Mouse (Mus musculus) heart, embryonic 16.5 days (tissue): Measurements from ENCODE around the gene Crocc. TPM values are rescaled to one million over a fixed set of nuclear protein-coding genes. Genes with fewer than 3 reads are reported as not detected.

Experiments used
- ATAC-seq: fragments of 200-750 bp; cut with Nextera tagmentation; replicated peaks from 2 replicates; pipeline ENCODE4 v1.8.0; 2017; ENCODE audit warnings: moderate number of reproducible peaks; ENCODE audit not compliant: insufficient read depth, low FRiP score; ENCODE audit errors: extremely low read depth
- H3K27ac ChIP-seq: fragments of 300-500 bp; sonication (generic); 2 replicates; pipeline ENCODE4 v1.5.1; 2014; ENCODE audit warnings: mild to moderate bottlenecking, low read length, control low read depth, moderate library complexity
- H3K27me3 ChIP-seq: fragments of 300-500 bp; sonication (generic); 2 replicates; pipeline ENCODE4 v1.6.1; 2014; ENCODE audit warnings: low read length, mixed read lengths; ENCODE audit not compliant: control insufficient read depth, insufficient read depth
- H3K36me3 ChIP-seq: fragments of 300-500 bp; sonication (generic); 2 replicates; pipeline ENCODE4 v1.6.1; 2014; ENCODE audit not compliant: control insufficient read depth, insufficient read depth
- H3K4me1 ChIP-seq: fragments of 300-500 bp; sonication (generic); 2 replicates; pipeline ENCODE4 v1.6.1; 2014; ENCODE audit warnings: low read length, mixed read lengths; ENCODE audit not compliant: control insufficient read depth, insufficient read depth
- H3K4me2 ChIP-seq: fragments of 300-500 bp; sonication (generic); 2 replicates; pipeline ENCODE4 v1.6.1; 2014; ENCODE audit warnings: low read depth, mild to moderate bottlenecking, control low read depth, low read length
- H3K4me3 ChIP-seq: fragments of 300-500 bp; sonication (generic); 2 replicates; pipeline ENCODE4 v1.5.1; 2014; ENCODE audit warnings: mild to moderate bottlenecking, control low read depth, low read length
- H3K9ac ChIP-seq: fragments of 300-500 bp; sonication (generic); 2 replicates; pipeline ENCODE4 v1.6.1; 2014; ENCODE audit warnings: low read length, control low read depth
- H3K9me3 ChIP-seq: fragments of 300-500 bp; sonication (generic); replicated peaks from 2 replicates; pipeline ENCODE4 v1.6.1; 2016; ENCODE audit warnings: low read length; ENCODE audit not compliant: control insufficient read depth
- WGBS: fragments of 180-500 bp; shearing (Covaris S2); extraction: QIAGEN DNeasy Blood & Tissue Kit; methylation state at CpG from one replicate; pipeline ENCODE4 v1.1.7; 2014; 5-methylcytosine and 5-hydroxymethylcytosine counted together
- polyA plus RNA-seq: library from polyadenylated mRNA; unstranded; fragments of >200 nt; fragmentation: Nextera tagmentation; extraction: Ambion mirVana; gene quantifications from 2 replicates; pipeline ENCODE4 v1.2.1, GENCODE M21; 2015

The Crocc gene
- polyA plus RNA-seq, 1 experiment from 2014 or later = 3.0 TPM

DNA sequence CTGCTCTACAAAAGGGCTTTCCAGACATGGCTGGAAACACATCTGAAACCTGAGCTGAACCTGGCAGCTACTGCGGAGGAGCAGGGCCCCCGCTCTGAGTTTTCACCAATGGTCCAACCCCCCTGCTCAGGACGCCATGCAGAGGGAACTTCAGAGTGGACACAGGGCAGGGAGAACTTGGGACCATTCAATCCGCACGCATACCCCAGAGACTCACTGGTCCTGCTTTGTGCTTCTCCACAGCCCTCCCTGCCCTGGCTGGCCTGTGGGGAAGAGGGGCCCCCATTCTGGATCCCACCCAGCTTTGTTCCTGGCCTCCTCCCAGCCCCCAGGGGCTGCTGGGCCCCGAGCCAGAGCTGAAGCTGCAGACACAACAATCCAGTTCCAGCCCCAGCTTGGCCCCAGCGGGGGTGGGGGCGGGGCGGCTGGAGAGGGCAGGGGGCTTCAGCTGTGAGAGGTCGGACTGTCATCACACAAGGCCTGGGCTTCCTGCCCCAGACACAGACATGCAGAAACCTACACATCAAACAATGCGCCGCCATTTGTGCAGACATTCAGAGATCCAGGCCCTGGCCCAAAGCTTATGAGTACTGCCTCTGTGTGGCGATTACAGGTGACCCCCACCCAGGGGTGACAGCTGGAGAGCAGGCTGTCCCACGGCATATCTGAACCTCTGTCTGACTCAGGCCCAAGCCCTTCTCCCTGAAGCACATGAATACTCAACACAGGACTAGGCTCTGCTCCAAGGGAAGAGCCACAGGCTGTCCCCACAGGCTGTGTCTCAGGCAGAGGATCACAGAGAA is 39.3 kb downstream of the Crocc start:
- 15% methylated on average over 14 of the region's 14 CpGs for WGBS
- Histone ChIP-seq H3K27me3 (no peaks in the 10 kb centered on the region), H3K4me2 (peak overlapping the region; percentile 42), H3K4me1 (peaks cover 48% of the 10 kb centered on the region), H3K9ac (peak overlapping the region; percentile 56), H3K9me3 (no peaks in the 10 kb centered on the region), H3K4me3 (no peak overlapping the region), H3K27ac (peak overlapping the region; percentile 94), H3K36me3 (no peaks in the 10 kb centered on the region)
- ATAC-seq = peak; percentile 85

DNA sequence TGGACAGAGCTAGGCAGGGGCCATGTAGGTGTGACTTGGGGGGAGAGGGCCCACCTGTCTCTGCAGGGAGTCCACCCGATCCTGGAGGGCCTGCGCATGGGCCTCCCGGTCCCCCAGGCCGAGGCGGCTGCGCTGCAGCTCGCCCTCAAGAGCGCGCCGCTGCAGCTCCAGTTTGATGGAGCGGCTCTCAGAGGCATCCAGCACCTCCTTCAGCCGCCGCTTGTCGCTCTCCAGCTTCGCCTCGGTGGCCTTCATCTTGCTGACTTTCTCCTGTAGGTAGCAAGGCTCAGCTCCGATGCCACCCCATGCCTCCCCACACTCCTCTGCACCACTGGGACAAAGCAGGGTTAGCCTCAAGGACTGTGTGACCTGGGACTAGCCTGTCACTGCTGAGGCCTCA is 40.1 kb downstream of the Crocc start:
- Histone ChIP-seq H3K4me3 (no peak overlapping the region), H3K36me3 (no peaks in the 10 kb centered on the region), H3K27me3 (no peaks in the 10 kb centered on the region), H3K9ac (peak overlapping the region; percentile 56), H3K27ac (peak overlapping the region; percentile 94), H3K4me1 (peaks cover 52% of the 10 kb centered on the region), H3K9me3 (no peaks in the 10 kb centered on the region), H3K4me2 (peak overlapping the region; percentile 42; the same call in 1 of the 2 replicates)
- no peak for ATAC-seq
- 71% methylated on average over 17 of the region's 17 CpGs for WGBS

DNA sequence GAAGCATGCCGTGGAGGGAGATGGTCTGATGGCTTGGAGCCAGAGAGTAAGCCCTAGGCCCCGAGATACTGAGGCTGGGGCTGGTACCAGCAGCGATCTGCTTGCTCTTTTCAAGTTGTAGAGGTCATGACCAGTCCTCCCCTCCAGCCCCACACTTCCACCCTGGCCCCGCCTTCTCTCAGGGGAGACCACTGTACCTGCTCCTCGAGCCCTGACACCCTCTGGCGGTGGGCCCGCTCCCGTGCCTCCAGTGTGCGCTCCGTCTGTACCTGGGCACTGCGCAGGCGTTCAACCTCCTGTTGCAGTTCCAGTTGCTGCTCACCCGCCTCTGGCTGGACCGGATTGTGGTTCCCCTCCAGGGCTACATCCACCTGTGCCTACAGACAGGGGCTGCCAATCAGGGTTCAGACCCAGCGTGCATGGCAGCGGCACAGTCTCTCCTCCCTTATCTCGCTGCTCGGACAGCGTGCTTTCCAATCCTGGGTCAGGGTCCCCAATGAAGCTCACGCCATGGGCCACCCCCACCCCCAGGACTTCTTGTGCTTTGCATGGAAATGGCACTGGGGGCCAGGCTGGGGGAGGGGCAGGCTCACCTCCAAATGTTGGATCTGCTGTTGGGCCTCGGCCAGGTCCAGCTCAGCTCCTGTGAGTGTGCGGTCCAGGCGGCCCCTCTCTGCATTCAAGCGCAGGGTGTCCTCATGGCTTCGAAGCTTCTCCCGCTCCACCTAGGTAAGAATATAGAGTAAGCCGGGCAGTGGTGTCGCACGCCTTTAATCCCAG is 42.5 kb downstream of the Crocc start:
- H3K27me3 ChIP-seq = no peaks in the 10 kb centered on the region
- H3K4me2 ChIP-seq = no peak overlapping the region
- no peak overlapping the region for H3K27ac ChIP-seq
- H3K36me3 ChIP-seq = no peaks in the 10 kb centered on the region
- 79% methylated on average over 29 of the region's 29 CpGs for WGBS
- ATAC-seq = no peak
- no peaks in the 10 kb centered on the region for H3K9me3 ChIP-seq
- H3K4me1 ChIP-seq = peaks cover 48% of the 10 kb centered on the region
- 0 out of 2 replicates have a peak overlapping the region, but pooled peaks have one; percentile 20 for H3K9ac ChIP-seq
- H3K4me3 ChIP-seq = no peak overlapping the region

DNA sequence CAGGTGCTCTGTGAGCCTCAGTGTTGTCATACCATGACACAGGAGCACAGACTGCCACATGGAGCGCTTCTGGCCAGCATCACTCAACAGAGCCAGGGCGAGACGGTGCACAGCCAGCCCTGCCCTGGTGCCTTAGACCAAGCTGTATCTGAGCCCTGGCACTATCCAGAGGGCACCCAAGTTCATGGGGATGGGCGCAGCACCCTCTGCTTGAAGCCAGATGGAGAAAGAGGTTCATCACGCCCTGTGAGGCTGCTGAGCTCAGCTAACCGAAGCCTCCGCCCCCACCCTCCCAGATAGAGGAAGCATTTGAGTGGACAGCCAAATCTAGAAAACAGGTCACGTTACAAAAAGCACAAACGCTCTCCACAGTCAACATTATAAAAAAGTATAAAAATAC is 44.0 kb downstream of the Crocc start:
- Histone ChIP-seq H3K4me1 (peaks cover 51% of the 10 kb centered on the region), H3K27ac (peak overlapping the region; percentile 37; the same call in 1 of the 2 replicates), H3K9ac (no peak overlapping the region), H3K27me3 (no peaks in the 10 kb centered on the region), H3K36me3 (no peaks in the 10 kb centered on the region), H3K4me2 (no peak overlapping the region), H3K9me3 (no peaks in the 10 kb centered on the region), H3K4me3 (no peak overlapping the region)
- WGBS = 49% methylated on average over 9 of the region's 9 CpGs
- no peak for ATAC-seq

DNA sequence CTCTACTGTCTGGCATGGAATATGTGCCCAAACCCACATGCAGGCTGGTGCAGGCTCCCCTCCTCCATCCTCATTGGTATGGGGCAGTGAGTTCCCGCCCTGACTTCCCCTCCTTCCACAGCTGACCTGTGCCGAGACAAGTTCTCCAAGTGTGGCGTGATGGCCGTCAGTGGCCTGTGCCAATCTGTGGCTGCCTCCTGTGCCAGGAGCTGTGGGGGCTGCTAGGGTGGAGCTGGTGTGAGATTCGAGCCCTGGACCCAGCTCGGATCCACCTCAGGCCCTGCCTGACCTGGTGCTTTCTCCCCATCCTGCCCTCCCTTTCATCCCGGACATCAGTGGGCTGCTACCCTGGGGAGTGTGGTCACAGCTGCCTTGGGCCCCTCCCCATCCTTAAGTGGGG is 45.0 kb downstream of the Crocc start:
- Histone ChIP-seq H3K27me3 (no peaks in the 10 kb centered on the region), H3K27ac (no peak overlapping the region), H3K9ac (no peak overlapping the region), H3K9me3 (no peaks in the 10 kb centered on the region), H3K4me1 (peaks cover 42% of the 10 kb centered on the region), H3K4me2 (no peak overlapping the region), H3K36me3 (no peaks in the 10 kb centered on the region), H3K4me3 (no peak overlapping the region)
- 58% methylated on average over 7 of the region's 7 CpGs for WGBS
- no peak for ATAC-seq

DNA sequence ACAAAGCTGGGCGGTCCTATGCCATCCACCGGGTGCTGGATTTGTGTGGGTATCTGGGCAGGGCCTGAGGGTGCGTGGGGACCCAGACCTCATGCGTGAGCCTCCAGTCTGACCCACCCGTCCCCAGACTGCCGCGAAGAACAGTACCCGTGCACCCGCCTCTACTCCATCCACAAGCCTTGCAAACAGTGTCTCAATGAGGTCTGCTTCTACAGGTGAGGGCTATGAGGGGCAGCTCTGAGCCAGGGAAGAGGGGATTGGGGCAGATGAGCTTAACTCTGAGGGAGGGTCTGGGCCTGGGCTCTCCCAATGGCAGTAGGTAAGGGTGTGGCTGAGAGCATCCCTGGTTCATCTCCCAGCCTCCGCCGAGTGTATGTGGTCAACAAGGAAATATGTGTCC is 45.5 kb downstream of the Crocc start:
- ATAC-seq = no peak
- Histone ChIP-seq H3K4me3 (no peak overlapping the region), H3K4me1 (peaks cover 42% of the 10 kb centered on the region), H3K27me3 (no peaks in the 10 kb centered on the region), H3K9ac (no peak overlapping the region), H3K27ac (no peak overlapping the region), H3K9me3 (no peaks in the 10 kb centered on the region), H3K4me2 (no peak overlapping the region), H3K36me3 (no peaks in the 10 kb centered on the region)
- WGBS = 95% methylated on average over 11 of the region's 11 CpGs

DNA sequence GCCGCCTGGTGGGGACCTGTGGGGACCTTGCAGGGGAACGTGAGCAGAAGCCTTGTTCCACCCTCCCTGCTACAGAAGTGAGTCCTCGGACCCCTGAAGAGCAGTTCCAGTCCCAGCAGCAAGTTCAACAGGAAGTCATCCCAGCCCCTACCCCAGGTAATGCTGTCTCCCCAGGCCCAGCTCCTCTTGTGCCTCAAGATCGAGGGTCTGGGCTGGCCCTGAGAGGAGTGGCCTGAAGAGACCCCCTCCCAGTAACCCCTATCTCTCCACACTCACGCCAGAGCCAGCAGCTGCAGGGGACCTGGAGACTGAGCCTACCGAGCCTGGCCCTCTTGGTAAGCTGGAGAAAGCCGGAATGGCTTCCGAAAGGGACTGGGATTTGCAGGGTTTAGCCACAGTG is 46.2 kb downstream of the Crocc start:
- ATAC-seq = no peak
- Histone ChIP-seq H3K36me3 (no peaks in the 10 kb centered on the region), H3K27ac (no peak overlapping the region), H3K4me3 (no peak overlapping the region), H3K9ac (no peak overlapping the region), H3K9me3 (no peaks in the 10 kb centered on the region), H3K4me1 (peaks cover 43% of the 10 kb centered on the region), H3K4me2 (no peak overlapping the region), H3K27me3 (no peaks in the 10 kb centered on the region)
- 69% methylated on average over 8 of the region's 8 CpGs for whole genome bisulfite sequencing

DNA sequence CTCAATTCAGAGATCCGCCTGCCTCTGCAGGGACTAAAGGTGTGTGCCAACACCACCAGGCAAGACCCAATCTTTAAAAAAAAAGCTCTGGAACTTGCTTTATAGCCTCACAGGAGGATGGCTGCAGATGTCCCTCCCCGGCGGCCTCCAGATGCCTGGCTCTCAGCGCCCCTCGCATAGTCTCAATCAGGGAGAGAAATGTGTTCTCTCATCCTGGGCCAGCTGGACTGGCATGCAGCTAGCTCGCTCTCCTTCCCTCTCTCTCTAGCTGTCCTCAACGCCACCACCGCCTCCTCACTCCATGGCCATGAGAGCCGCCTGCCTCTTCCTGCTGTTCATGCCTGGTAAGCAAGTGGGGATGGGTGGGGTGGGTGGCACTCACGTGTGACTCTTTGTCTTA is 47.8 kb downstream of the Crocc start:
- H3K4me3 ChIP-seq = no peak overlapping the region
- peaks cover 41% of the 10 kb centered on the region for H3K4me1 ChIP-seq
- ATAC-seq = no peak
- H3K9me3 ChIP-seq = no peaks in the 10 kb centered on the region
- H3K27ac ChIP-seq = no peak overlapping the region
- H3K27me3 ChIP-seq = no peaks in the 10 kb centered on the region
- WGBS = 76% methylated on average over 10 of the region's 10 CpGs
- H3K36me3 ChIP-seq = no peaks in the 10 kb centered on the region
- no peak overlapping the region for H3K4me2 ChIP-seq
- no peak overlapping the region for H3K9ac ChIP-seq
